Mouse (Mus musculus) forebrain, embryonic 16.5 days (tissue): ENCODE data around the gene Hemgn. TPM values are rescaled to one million over a fixed set of nuclear protein-coding genes. Genes with fewer than 3 reads are reported as not detected.
A peak's percentile ranks its signal among the peaks of the same experiment; 100 is the strongest.

Experiments used
- ATAC-seq: fragments of 200-750 bp; cut with Nextera tagmentation; 2 replicates; pipeline ENCODE4 v1.8.0; 2017; ENCODE audit warnings: mild to moderate bottlenecking, moderate library complexity
- H3K27ac ChIP-seq: fragments of 300-500 bp; sonication (generic); 2 replicates; pipeline ENCODE4 v1.5.1; 2014; ENCODE audit warnings: low read length, control low read depth
- H3K27me3 ChIP-seq: fragments of 300-500 bp; sonication (generic); replicated peaks from 2 replicates; pipeline ENCODE4 v1.6.1; 2014; ENCODE audit warnings: low read length; ENCODE audit not compliant: control insufficient read depth, insufficient read depth
- H3K36me3 ChIP-seq: fragments of 300-500 bp; sonication (generic); 2 replicates; pipeline ENCODE4 v1.6.1; 2014; ENCODE audit not compliant: control insufficient read depth, insufficient read depth
- H3K4me1 ChIP-seq: fragments of 300-500 bp; sonication (generic); replicated peaks from 2 replicates; pipeline ENCODE4 v1.6.1; 2014; ENCODE audit warnings: low read length; ENCODE audit not compliant: control insufficient read depth, insufficient read depth
- H3K4me2 ChIP-seq: fragments of 300-500 bp; sonication (generic); 2 replicates; pipeline ENCODE4 v1.6.1; 2014; ENCODE audit warnings: mild to moderate bottlenecking, low read length, control low read depth
- H3K4me3 ChIP-seq: fragments of 300-500 bp; sonication (generic); replicated peaks from 2 replicates; pipeline ENCODE4 v1.5.1; 2014; ENCODE audit warnings: mild to moderate bottlenecking, low read length, control low read depth
- H3K9ac ChIP-seq: fragments of 300-500 bp; sonication (generic); replicated peaks from 2 replicates; pipeline ENCODE4 v1.6.1; 2014; ENCODE audit warnings: low read depth, low read length, control low read depth
- H3K9me3 ChIP-seq: fragments of 300-500 bp; sonication (generic); 2 replicates; pipeline ENCODE4 v1.6.1; 2016; ENCODE audit warnings: low read length; ENCODE audit not compliant: control insufficient read depth
- WGBS: fragments of 180-500 bp; shearing (Covaris S2); extraction: QIAGEN DNeasy Blood & Tissue Kit; methylation state at CpG from one replicate; pipeline ENCODE4 v1.1.7; 2014; 5-methylcytosine and 5-hydroxymethylcytosine counted together
- polyA plus RNA-seq: library from polyadenylated mRNA; unstranded; fragments of >200 nt; fragmentation: Nextera tagmentation; extraction: Ambion mirVana; gene quantifications from 2 replicates; pipeline ENCODE4 v1.2.1, GENCODE M21; 2015

The Hemgn gene
- 0.09 and 0.10 TPM in 2 replicates for polyA plus RNA-seq

DNA sequence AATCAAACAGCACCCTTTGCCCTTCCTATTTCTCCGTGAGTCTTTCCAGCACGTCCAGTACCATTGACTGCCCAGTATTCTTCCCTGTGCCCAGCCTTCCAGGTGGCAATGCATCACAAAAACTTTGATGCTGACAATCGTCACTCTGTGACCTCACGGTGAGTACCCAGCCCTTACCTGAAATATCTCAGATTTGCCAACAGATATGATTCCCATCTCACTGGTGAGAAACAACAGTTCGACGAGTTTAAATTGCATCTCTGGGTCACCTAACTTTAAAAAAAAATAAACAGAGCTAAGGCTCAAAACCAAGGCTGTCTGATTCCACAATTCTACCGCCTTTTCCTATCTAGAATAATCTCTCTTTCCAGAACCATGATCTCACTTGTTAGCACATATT is at the start of gene Hemgn:
Gene Hemgn (minus strand): TSS at position 101 of the 400 bp plus-strand sequence.
- Histone ChIP-seq H3K4me2 (no peak within 1 kb of the TSS), H3K4me3 (no peak within 1 kb of the TSS), H3K9me3 (no peaks in the 10 kb centered on the region), H3K9ac (no peak within 1 kb of the TSS), H3K27ac (no peak within 1 kb of the TSS), H3K27me3 (no peaks in the 10 kb centered on the region), H3K36me3 (no peaks in the 10 kb centered on the region), H3K4me1 (no peaks in the 10 kb centered on the region)
- WGBS = 82% methylated on average over 7 of the region's 7 CpGs
- ATAC-seq = no peak

GRCm38 (mm10) chr4:46458411-46458810 is 45.1 kb upstream of the Hemgn start:
- Histone ChIP-seq H3K4me1 (peaks cover 19% of the 10 kb centered on the region), H3K9me3 (no peaks in the 10 kb centered on the region), H3K27me3 (no peaks in the 10 kb centered on the region), H3K4me3 (no peak overlapping the region), H3K9ac (no peak overlapping the region), H3K4me2 (no peak overlapping the region), H3K27ac (no peak overlapping the region), H3K36me3 (no peaks in the 10 kb centered on the region)
- 86% methylated on average over 2 of the region's 2 CpGs for WGBS
- ATAC-seq = no peak

- Histone ChIP-seq H3K9me3 (no peaks in the 10 kb centered on the region), H3K4me3 (no peak overlapping the region), H3K27me3 (no peaks in the 10 kb centered on the region), H3K36me3 (no peaks in the 10 kb centered on the region), H3K27ac (no peak overlapping the region), H3K4me2 (no peak overlapping the region), H3K4me1 (peaks cover 29% of the 10 kb centered on the region), H3K9ac (no peak overlapping the region)
- ATAC-seq = no peak
- WGBS = 97% methylated on average over 3 of the region's 3 CpGs
Measured at GRCm38 (mm10) chr4:46457186-46457585, 43.9 kb upstream of the Hemgn start.

GRCm38 (mm10) chr4:46456762-46457161 is 43.5 kb upstream of the Hemgn start:
- no peak overlapping the region for H3K4me2 ChIP-seq
- no peaks in the 10 kb centered on the region for H3K9me3 ChIP-seq
- no peak overlapping the region for H3K9ac ChIP-seq
- WGBS = 91% methylated on average over 4 of the region's 4 CpGs
- peaks cover 29% of the 10 kb centered on the region for H3K4me1 ChIP-seq
- H3K36me3 ChIP-seq = no peaks in the 10 kb centered on the region
- ATAC-seq = no peak
- H3K27me3 ChIP-seq = no peaks in the 10 kb centered on the region
- H3K27ac ChIP-seq = no peak overlapping the region
- H3K4me3 ChIP-seq = no peak overlapping the region

- Histone ChIP-seq H3K4me1 (peaks cover 34% of the 10 kb centered on the region), H3K27me3 (no peaks in the 10 kb centered on the region), H3K9me3 (no peaks in the 10 kb centered on the region), H3K4me3 (no peak overlapping the region), H3K4me2 (0 out of 2 replicates have a peak overlapping the region, but pooled peaks have one; percentile 9), H3K27ac (no peak overlapping the region; the same call in 1 of the 2 replicates), H3K36me3 (no peaks in the 10 kb centered on the region), H3K9ac (no peak overlapping the region)
- no peak for ATAC-seq
- WGBS = 61% methylated on average over 5 of the region's 5 CpGs
Measured at GRCm38 (mm10) chr4:46454097-46454864, 41.0 kb upstream of the Hemgn start.

DNA sequence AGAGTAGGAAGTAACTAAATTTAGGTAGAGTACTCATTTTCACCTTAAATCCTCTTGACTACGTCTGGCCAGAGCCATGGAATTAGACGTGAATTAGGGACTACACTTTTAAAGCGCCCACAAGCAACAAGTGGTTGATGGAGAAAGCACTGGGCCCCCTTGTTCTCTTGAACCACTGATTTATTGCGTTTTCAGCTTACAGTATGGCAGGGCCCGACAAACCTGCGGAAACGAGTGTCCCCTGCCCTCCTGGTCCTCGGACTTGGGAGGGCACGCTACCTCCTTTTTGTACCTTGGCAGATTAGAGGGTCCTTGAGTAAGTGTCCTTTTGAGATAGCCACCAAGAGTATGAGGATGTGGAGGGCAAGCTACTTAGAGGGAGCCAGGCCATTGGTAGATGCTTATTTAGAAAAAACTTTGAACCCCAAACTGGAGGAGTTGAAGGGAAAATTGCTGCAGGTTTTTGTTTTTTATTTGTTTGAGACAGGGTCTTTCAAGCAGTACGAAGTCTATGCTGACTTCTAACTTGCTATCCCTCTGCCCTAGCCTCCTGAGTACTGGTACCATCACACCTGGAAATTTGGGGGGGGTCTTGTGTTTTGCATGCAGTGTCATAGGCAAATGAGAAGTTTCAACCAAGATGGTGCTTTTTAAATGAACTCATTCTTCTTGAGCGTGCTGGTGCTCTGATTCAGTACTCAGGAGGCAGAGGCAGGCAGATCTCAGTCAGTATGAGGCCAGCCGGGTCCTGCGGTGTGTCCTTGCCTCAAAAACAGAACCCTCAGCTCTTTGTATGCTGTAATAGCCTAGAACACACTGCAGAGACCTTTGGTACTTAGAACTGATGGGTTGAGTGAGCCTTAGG is 39.8 kb upstream of the Hemgn start:
- H3K4me1 ChIP-seq = peaks cover 34% of the 10 kb centered on the region
- H3K4me3 ChIP-seq = peak overlapping the region; percentile 94
- no peaks in the 10 kb centered on the region for H3K9me3 ChIP-seq
- peak overlapping the region; percentile 97 for H3K9ac ChIP-seq
- H3K27me3 ChIP-seq = no peaks in the 10 kb centered on the region
- 41% methylated on average over 13 of the region's 13 CpGs for WGBS
- no peak for ATAC-seq
- H3K27ac ChIP-seq = peak overlapping the region; percentile 98
- peak overlapping the region; percentile 93 for H3K4me2 ChIP-seq
- no peaks in the 10 kb centered on the region for H3K36me3 ChIP-seq

DNA sequence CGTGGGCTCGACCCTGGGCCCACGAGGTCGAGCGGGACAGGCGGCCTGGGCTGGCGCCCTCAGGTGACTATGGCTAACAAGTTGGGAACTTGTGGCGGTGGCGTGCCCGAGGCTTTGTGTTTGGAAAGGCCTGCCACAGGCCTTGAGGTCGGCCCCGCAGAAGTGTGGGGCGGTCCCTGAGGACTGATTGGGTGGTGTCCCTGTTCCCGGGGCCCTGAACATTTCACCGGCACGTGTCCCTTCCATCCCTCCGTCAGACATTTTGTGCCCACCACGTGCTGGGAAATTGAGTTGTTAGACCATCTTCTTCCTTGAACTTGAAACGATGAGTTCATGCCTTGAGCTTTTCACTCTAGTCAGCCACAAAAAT is 39.2 kb upstream of the Hemgn start:
- peak overlapping the region; percentile 94 for H3K4me3 ChIP-seq
- no peaks in the 10 kb centered on the region for H3K36me3 ChIP-seq
- H3K27me3 ChIP-seq = no peaks in the 10 kb centered on the region
- no peaks in the 10 kb centered on the region for H3K9me3 ChIP-seq
- peaks cover 34% of the 10 kb centered on the region for H3K4me1 ChIP-seq
- peak overlapping the region; percentile 97 for H3K9ac ChIP-seq
- no peak for ATAC-seq
- H3K4me2 ChIP-seq = peak overlapping the region; percentile 93
- under 1% methylated on average over 18 of the region's 19 CpGs for WGBS
- peak overlapping the region; percentile 98 for H3K27ac ChIP-seq

- under 1% methylated on average over 82 of the region's 111 CpGs for WGBS
- H3K36me3 ChIP-seq = no peaks in the 10 kb centered on the region
- no peaks in the 10 kb centered on the region for H3K9me3 ChIP-seq
- ATAC-seq = peak; percentile 29
- peak overlapping the region; percentile 97 for H3K9ac ChIP-seq
- no peaks in the 10 kb centered on the region for H3K27me3 ChIP-seq
- H3K27ac ChIP-seq = peak overlapping the region; percentile 98
- H3K4me3 ChIP-seq = peak overlapping the region; percentile 94
- peaks cover 34% of the 10 kb centered on the region for H3K4me1 ChIP-seq
- H3K4me2 ChIP-seq = peak overlapping the region; percentile 93
Measured at GRCm38 (mm10) chr4:46451758-46452480, 38.6 kb upstream of the Hemgn start.
